Mouse (Mus musculus): ENCODE measurements around the gene Ccl22. TPM values are rescaled to one million over a fixed set of nuclear protein-coding genes. Genes with fewer than 3 reads are reported as not detected.

Gene Ccl22
- total and polyA plus RNA-seq, 3 experiments: 0.06 TPM; not detected in 2

- TF ChIP-seq ZC3H11A (IDR thresholded peaks at IDR 0.05; ENCODE audit: low read depth, low read length) (peak; percentile 81), POLR2AphosphoS5 (IDR thresholded peaks at IDR 0.05; ENCODE audit: borderline replicate concordance, low read depth, low read length) (no peak), E2F4 (IDR thresholded peaks at IDR 0.05; ENCODE audit: borderline replicate concordance, low read depth, low read length) (no peak)
These were observed 41.3 kb upstream of the Ccl22 start (continued) for GRCm38 (mm10) chr8:94703972-94704668.

GRCm38 (mm10) chr8:94704669-94704984 lies 40.8 kb upstream of the Ccl22 start:
- Histone ChIP-seq H3K27ac (ENCODE audit: control insufficient read depth, low read depth, low read length) (no peak overlapping the region), H3K79me2 (ENCODE audit: control insufficient read depth, insufficient read depth, low read length, poor library complexity) (no peaks in the 10 kb centered on the region), H3K9ac (ENCODE audit: control insufficient read depth, low read depth, low read length, poor library complexity, severe bottlenecking) (peak overlapping the region; percentile 41), H3K4me3 (ENCODE audit: control insufficient read depth in 1 of 2, insufficient read depth in 1 of 2, low read depth in 2 of 2, low read length in 2 of 2) (peak overlapping the region; percentile 43 to 77), H3K27me3 (ENCODE audit: control insufficient read depth in 1 of 2, insufficient read depth in 2 of 2, low read length in 2 of 2) (peaks cover 0 to 5% of the 10 kb centered on the region in 2 experiments; a peak in 3 of 4 replicates), H3K36me3 (ENCODE audit: control insufficient read depth in 1 of 2, insufficient read depth in 2 of 2, low read length in 2 of 2) (no peaks in the 10 kb centered on the region), H3K9me3 (replicated peaks; ENCODE audit: insufficient read depth, low read length) (no peaks in the 10 kb centered on the region), H3K4me1 (ENCODE audit: control insufficient read depth in 1 of 2, insufficient read depth in 2 of 2, low read length in 2 of 2) (peaks cover 0 to 4% of the 10 kb centered on the region in 2 experiments; a peak in 2 of 4 replicates)
- no peak for DNase-seq (ENCODE audit: low read depth, low spot score)
- TF ChIP-seq GABPA (IDR thresholded peaks at IDR 0.05; ENCODE audit: low read depth, low read length): no peak
- no peak for TF ChIP-seq USF1 (IDR thresholded peaks at IDR 0.05; ENCODE audit: low read depth, low read length)
- TF ChIP-seq MAFK (IDR thresholded peaks at IDR 0.05; ENCODE audit: borderline replicate concordance, low read depth, low read length): no peak
- no peak for TF ChIP-seq MYB (IDR thresholded peaks at IDR 0.05; ENCODE audit: low read depth, low read length)
- TF ChIP-seq NRF1 (IDR thresholded peaks at IDR 0.05; ENCODE audit: insufficient read depth, low read depth, low read length, poor library complexity, severe bottlenecking): no peak
- no peak for TF ChIP-seq CHD2 (IDR thresholded peaks at IDR 0.05; ENCODE audit: low read length)
- TF ChIP-seq POLR2AphosphoS2 (IDR thresholded peaks at IDR 0.05; ENCODE audit: low read length): no peak
- TF ChIP-seq HCFC1 (IDR thresholded peaks at IDR 0.05; ENCODE audit: low read depth, low read length): no peak
- TF ChIP-seq MYC (IDR thresholded peaks at IDR 0.05; ENCODE audit: low read depth, low read length): no peak
- TF ChIP-seq RAD21 (IDR thresholded peaks at IDR 0.05; ENCODE audit: low read depth, low read length): no peak
- no peak; the same call in 1 of the 2 replicates for TF ChIP-seq SIN3A (IDR thresholded peaks at IDR 0.05; ENCODE audit: low read length)
- TF ChIP-seq TAL1 (IDR thresholded peaks at IDR 0.05; ENCODE audit: low read length): no peak
- TF ChIP-seq POLR2AphosphoS5 (IDR thresholded peaks at IDR 0.05; ENCODE audit: borderline replicate concordance, low read depth, low read length): no peak
- TF ChIP-seq RCOR1 (IDR thresholded peaks at IDR 0.05; ENCODE audit: low read depth, low read length): no peak
- TF ChIP-seq ELF1 (IDR thresholded peaks at IDR 0.05; ENCODE audit: low read depth, low read length): no peak
- no peak for TF ChIP-seq SMC3 (IDR thresholded peaks at IDR 0.05; ENCODE audit: low read depth, low read length)
- no peak for TF ChIP-seq ZNF384 (IDR thresholded peaks at IDR 0.05; ENCODE audit: low read depth, low read length)
- TF ChIP-seq POLR2A (IDR thresholded peaks at IDR 0.05; ENCODE audit: control insufficient read depth in 1 of 2, insufficient read depth in 1 of 2, low read depth in 1 of 2, low read length in 2 of 2, poor library complexity in 1 of 2): no peak
- TF ChIP-seq GATA1 (IDR thresholded peaks at IDR 0.05; ENCODE audit: low read depth, low read length): no peak
- no peak for TF ChIP-seq MXI1 (IDR thresholded peaks at IDR 0.05; ENCODE audit: low read depth, low read length)

All from MEL (cell line).